Mouse (Mus musculus) kidney, postnatal 0 days (tissue): ENCODE results near the gene Dok4. TPM values are rescaled to one million over a fixed set of nuclear protein-coding genes. Genes with fewer than 3 reads are reported as not detected.

ENCODE experiments used
- ATAC-seq: fragments of 200-750 bp; cut with Nextera tagmentation; replicated peaks from 2 replicates; pipeline ENCODE4 v1.8.0; 2017; ENCODE audit warnings: low read depth, moderate number of reproducible peaks, moderate TSS enrichment, moderate library complexity; ENCODE audit not compliant: low FRiP score
- DNase-seq: peaks from one replicate; pipeline ENCODE4 v3.0.0-alpha.2; 2016; ENCODE audit warnings: low spot score
- H3K27ac ChIP-seq: fragments of 300-500 bp; sonication (generic); 2 replicates; pipeline ENCODE4 v1.5.1; 2014; ENCODE audit warnings: mild to moderate bottlenecking
- H3K27me3 ChIP-seq: fragments of 300-500 bp; sonication (generic); 2 replicates; pipeline ENCODE4 v1.6.1; 2014; ENCODE audit warnings: low read length, mixed read lengths; ENCODE audit not compliant: insufficient read depth
- H3K36me3 ChIP-seq: fragments of 300-500 bp; sonication (generic); 2 replicates; pipeline ENCODE4 v1.6.1; 2014; ENCODE audit warnings: low read length, mixed read lengths; ENCODE audit not compliant: insufficient read depth
- H3K4me1 ChIP-seq: fragments of 300-500 bp; sonication (generic); replicated peaks from 2 replicates; pipeline ENCODE4 v1.6.1; 2014; ENCODE audit warnings: antibody characterized with exemption, low read length, mixed read lengths; ENCODE audit not compliant: insufficient read depth
- H3K4me2 ChIP-seq: fragments of 300-500 bp; sonication (generic); 2 replicates; pipeline ENCODE4 v1.6.1; 2014; ENCODE audit warnings: mild to moderate bottlenecking, low read length, moderate library complexity, mixed read lengths
- H3K4me3 ChIP-seq: fragments of 300-500 bp; sonication (generic); replicated peaks from 2 replicates; pipeline ENCODE4 v1.5.1; 2014; ENCODE audit warnings: low read depth, low read length
- H3K9ac ChIP-seq: fragments of 300-500 bp; sonication (generic); 2 replicates; pipeline ENCODE4 v1.6.1; 2014; ENCODE audit warnings: low read depth, low read length
- H3K9me3 ChIP-seq: fragments of 300-500 bp; sonication (generic); replicated peaks from 2 replicates; pipeline ENCODE4 v1.6.1; 2016; ENCODE audit warnings: low read length, inconsistent platforms, mixed read lengths
- CTCF ChIP-seq: IDR thresholded peaks from 2 replicates; pipeline ENCODE4 v1.5.1; 2016; ENCODE audit warnings: antibody characterized with exemption, low read depth, mild to moderate bottlenecking, moderate library complexity
- WGBS: fragments of 180-500 bp; shearing (Covaris S2); extraction: QIAGEN DNeasy Blood & Tissue Kit; methylation state at CpG from one replicate; pipeline ENCODE4 v1.1.7; 2014; 5-methylcytosine and 5-hydroxymethylcytosine counted together
- polyA plus RNA-seq: library from polyadenylated mRNA; unstranded; fragments of >200 nt; fragmentation: Nextera tagmentation; extraction: Ambion mirVana; gene quantifications from 2 replicates; pipeline ENCODE4 v1.2.1, GENCODE M21; 2015

Dok4 gene
- polyA plus RNA-seq, 1 experiment from 2014 or later: 25.2 TPM

DNA sequence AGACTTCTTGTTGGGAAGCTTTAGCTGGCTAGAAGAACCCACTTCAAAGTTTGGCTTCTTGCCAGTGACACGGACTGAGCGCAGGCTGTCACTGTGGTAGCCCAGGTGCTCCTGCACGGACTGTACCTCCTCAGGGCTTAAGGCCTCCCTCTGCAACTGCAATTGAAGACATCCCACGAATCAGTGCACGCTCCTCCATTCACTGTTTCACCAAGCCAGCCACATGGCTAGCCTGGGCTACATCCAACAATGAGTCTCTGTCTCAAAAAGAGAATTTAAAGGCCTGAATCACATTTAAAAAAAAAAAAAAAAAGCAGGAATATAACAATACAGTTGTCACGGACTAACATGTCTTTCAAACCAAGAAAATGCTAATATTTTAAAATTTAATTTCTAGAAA is 47.8 kb downstream of the Dok4 start:
- Histone ChIP-seq H3K9me3 (no peaks in the 10 kb centered on the region), H3K4me1 (no peaks in the 10 kb centered on the region), H3K27ac (no peak overlapping the region), H3K4me3 (no peak overlapping the region), H3K36me3 (peaks cover 41% of the 10 kb centered on the region; the same call in 1 of the 2 replicates), H3K27me3 (no peaks in the 10 kb centered on the region), H3K4me2 (no peak overlapping the region), H3K9ac (no peak overlapping the region)
- ATAC-seq: no peak
- DNase-seq: no peak
- 90% methylated on average over 6 of the region's 6 CpGs for WGBS
- TF ChIP-seq CTCF: no peak

DNA sequence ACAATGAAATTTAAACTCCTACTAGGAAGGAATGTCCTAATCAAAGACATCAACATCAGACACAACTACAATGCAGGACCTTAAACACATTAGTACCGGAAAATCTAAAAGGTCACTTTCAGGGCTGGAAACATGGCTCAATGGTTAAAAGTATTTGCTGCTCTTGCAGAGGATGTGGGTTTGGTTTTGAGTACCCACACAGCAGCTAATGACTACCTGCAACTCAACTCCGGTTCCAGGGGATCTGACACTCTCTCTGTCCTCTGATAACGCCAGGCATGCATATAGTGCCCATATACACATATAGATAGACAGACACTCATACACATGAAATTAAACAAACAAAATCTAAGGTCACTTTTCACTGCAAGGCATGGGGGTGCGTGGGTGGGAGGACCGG is 49.9 kb downstream of the Dok4 start:
- Histone ChIP-seq H3K27ac (no peak overlapping the region), H3K36me3 (peaks cover 31% of the 10 kb centered on the region; the same call in 1 of the 2 replicates), H3K9ac (no peak overlapping the region), H3K9me3 (no peaks in the 10 kb centered on the region), H3K4me2 (no peak overlapping the region), H3K4me3 (no peak overlapping the region), H3K4me1 (no peaks in the 10 kb centered on the region), H3K27me3 (no peaks in the 10 kb centered on the region)
- TF ChIP-seq CTCF: no peak
- ATAC-seq: no peak
- DNase-seq: no peak
- 90% methylated on average over 5 of the region's 5 CpGs for WGBS

- no peak for TF ChIP-seq CTCF
- H3K27ac ChIP-seq: no peak overlapping the region
- H3K9ac ChIP-seq: no peak overlapping the region
- H3K4me3 ChIP-seq: no peak overlapping the region
- no peaks in the 10 kb centered on the region for H3K9me3 ChIP-seq
- no peaks in the 10 kb centered on the region for H3K27me3 ChIP-seq
- peaks cover 30% of the 10 kb centered on the region; the same call in 1 of the 2 replicates for H3K36me3 ChIP-seq
- no peak for ATAC-seq
- WGBS: 92% methylated on average over 6 of the region's 6 CpGs
- no peak for DNase-seq
- no peak overlapping the region for H3K4me2 ChIP-seq
- H3K4me1 ChIP-seq: no peaks in the 10 kb centered on the region
Measured at GRCm38 (mm10) chr8:94825170-94825569, 51.0 kb downstream of the Dok4 start.

DNA sequence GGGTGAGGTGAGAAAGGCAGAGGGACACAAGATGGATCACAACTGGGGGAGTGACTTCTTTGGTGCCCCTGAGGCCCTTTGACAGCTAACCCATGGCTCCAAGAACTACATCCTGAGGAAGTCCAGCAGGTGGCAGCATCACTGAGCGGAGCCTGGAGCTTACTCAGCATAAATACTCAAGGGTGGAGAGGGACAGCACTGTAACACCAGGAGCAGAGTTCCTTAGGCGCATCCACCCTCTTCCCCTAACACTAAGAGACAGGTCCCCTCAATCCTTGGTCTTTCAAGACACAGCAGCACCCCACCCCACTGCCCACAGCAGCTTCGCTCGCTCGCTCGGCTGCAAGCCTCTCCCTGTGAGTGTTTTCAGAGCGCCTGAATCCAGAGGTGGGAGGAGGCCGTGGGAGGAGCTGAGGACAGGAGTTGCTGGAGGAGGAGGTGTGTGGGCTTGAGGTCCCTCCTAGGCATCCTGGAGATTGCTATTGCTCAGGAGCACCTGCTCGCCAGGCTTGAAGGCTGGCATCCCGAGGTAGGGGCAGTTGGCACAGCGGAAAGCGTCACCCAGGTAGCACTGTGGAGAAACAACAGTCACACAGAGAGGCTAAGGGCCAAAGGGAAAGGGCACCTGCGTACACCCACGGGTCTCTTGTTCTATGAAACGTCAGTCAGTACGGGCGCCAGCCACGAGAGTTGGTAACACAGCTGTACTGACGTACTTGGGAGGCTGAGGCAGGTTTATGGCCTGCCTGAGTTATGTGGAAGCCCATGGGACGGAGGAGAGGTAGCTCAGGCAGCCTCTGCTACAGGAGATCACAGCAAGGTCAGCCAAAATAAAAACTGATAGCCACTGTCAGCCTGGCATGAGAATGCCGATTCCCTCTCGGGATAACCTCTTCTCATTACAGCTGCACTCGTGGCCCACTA is 53.2 kb downstream of the Dok4 start:
- peak; percentile 91 for DNase-seq
- Histone ChIP-seq H3K9ac (no peak overlapping the region), H3K4me3 (no peak overlapping the region), H3K27me3 (no peaks in the 10 kb centered on the region), H3K4me2 (peak overlapping the region; percentile 18; the same call in 1 of the 2 replicates), H3K4me1 (no peaks in the 10 kb centered on the region), H3K9me3 (no peaks in the 10 kb centered on the region), H3K27ac (no peak overlapping the region), H3K36me3 (peaks cover 26% of the 10 kb centered on the region; the same call in 1 of the 2 replicates)
- peak; percentile 70 for ATAC-seq
- 51% methylated on average over 23 of the region's 23 CpGs for WGBS
- peak; percentile 86 for TF ChIP-seq CTCF

GRCm38 (mm10) chr8:94821381-94821780 is 54.7 kb downstream of the Dok4 start:
- no peak for TF ChIP-seq CTCF
- Histone ChIP-seq H3K4me3 (no peak overlapping the region), H3K4me2 (no peak overlapping the region), H3K36me3 (peaks cover 21% of the 10 kb centered on the region; the same call in 1 of the 2 replicates), H3K27me3 (no peaks in the 10 kb centered on the region), H3K27ac (0 out of 2 replicates have a peak overlapping the region, but pooled peaks have one; percentile 31), H3K9me3 (no peaks in the 10 kb centered on the region), H3K9ac (no peak overlapping the region), H3K4me1 (no peaks in the 10 kb centered on the region)
- DNase-seq: no peak
- ATAC-seq: no peak
- 95% methylated on average over 2 of the region's 2 CpGs for WGBS

GRCm38 (mm10) chr8:94820553-94820952 is 55.6 kb downstream of the Dok4 start:
- TF ChIP-seq CTCF: no peak
- no peak for DNase-seq
- 75% methylated on average over 7 of the region's 7 CpGs for WGBS

More at GRCm38 (mm10) chr8:94820553-94820952, 55.6 kb downstream of the Dok4 start:
- no peak overlapping the region for H3K27ac ChIP-seq
- no peaks in the 10 kb centered on the region for H3K27me3 ChIP-seq
- no peak for ATAC-seq
- no peak overlapping the region for H3K9ac ChIP-seq
- no peak overlapping the region for H3K4me3 ChIP-seq
- H3K4me2 ChIP-seq: no peak overlapping the region
- H3K9me3 ChIP-seq: no peaks in the 10 kb centered on the region
- no peaks in the 10 kb centered on the region for H3K4me1 ChIP-seq
- 0 out of 2 replicates have a peak, but pooled peaks cover 18% of the 10 kb centered on the region for H3K36me3 ChIP-seq
